Mouse (Mus musculus) megakaryocyte-erythroid progenitor cell, adult 5-6 weeks (primary cell): ENCODE data around the gene Frem1. TPM values are rescaled to one million over a fixed set of nuclear protein-coding genes. Genes with fewer than 3 reads are reported as not detected.
A peak's percentile ranks its signal among the peaks of the same experiment; 100 is the strongest.

ENCODE experiments used
- ATAC-seq: replicated peaks from 2 replicates; pipeline ENCODE4 v1.8.0; 2016; ENCODE audit warnings: mild to moderate bottlenecking, inconsistent platforms; ENCODE audit not compliant: severe bottlenecking, poor library complexity, low FRiP score, low TSS enrichment
- total RNA-seq, 2 experiments: library from RNA; stranded (forward) in 1 of 2; stranded (reverse) in 1 of 2; fragments of 200-1000, 215-1000 nt in 1 of 2; fragments of >200 nt in 1 of 2; fragmentation: Nextera tagmentation in 1 of 2; gene quantifications; 2 replicates each; pipeline ENCODE4 v1.2.3; 2014 to 2017

Gene Frem1
- total RNA-seq, 2 experiments from 2014 or later = not detected

GRCm38 (mm10) chr4:82945572-82946275 is 106.4 kb downstream of the Frem1 start:
- no peak for ATAC-seq

- ATAC-seq = no peak
Observed at GRCm38 (mm10) chr4:82940680-82941079, 111.5 kb downstream of the Frem1 start.

GRCm38 (mm10) chr4:82940248-82940647 is 111.9 kb downstream of the Frem1 start:
- 0 out of 2 replicates have a peak, but pooled peaks have one; percentile 14 for ATAC-seq

- ATAC-seq = peak; percentile 75
Observed at GRCm38 (mm10) chr4:82934308-82934707, 117.8 kb downstream of the Frem1 start.

- ATAC-seq = peak; percentile 96
Observed at GRCm38 (mm10) chr4:82933698-82934210, 118.4 kb downstream of the Frem1 start.

- ATAC-seq = no peak
Observed at GRCm38 (mm10) chr4:82930079-82930478, 122.1 kb downstream of the Frem1 start.

GRCm38 (mm10) chr4:82921962-82922361 is 130.2 kb downstream of the Frem1 start:
- ATAC-seq = no peak

- ATAC-seq = no peak
Observed at GRCm38 (mm10) chr4:82918625-82919024, 133.5 kb downstream of the Frem1 start.

- no peak for ATAC-seq
Observed at GRCm38 (mm10) chr4:82916678-82917050, 135.5 kb downstream of the Frem1 start.

GRCm38 (mm10) chr4:82916003-82916677 is 136.0 kb downstream of the Frem1 start:
- no peak for ATAC-seq

GRCm38 (mm10) chr4:82915576-82915975 is 136.6 kb downstream of the Frem1 start:
- ATAC-seq = no peak

- no peak for ATAC-seq
Observed at GRCm38 (mm10) chr4:82914601-82915143, 137.5 kb downstream of the Frem1 start.

GRCm38 (mm10) chr4:82895227-82895626 is 156.9 kb downstream of the Frem1 start:
- no peak for ATAC-seq

GRCm38 (mm10) chr4:82892247-82892646 is 159.9 kb downstream of the Frem1 start:
- no peak for ATAC-seq

- no peak for ATAC-seq
Observed at GRCm38 (mm10) chr4:82891566-82891965, 160.6 kb downstream of the Frem1 start.

GRCm38 (mm10) chr4:82891049-82891448 is 161.1 kb downstream of the Frem1 start:
- no peak for ATAC-seq

- no peak for ATAC-seq
Observed at GRCm38 (mm10) chr4:82890585-82890984, 161.6 kb downstream of the Frem1 start.

- ATAC-seq = no peak
Observed at GRCm38 (mm10) chr4:82886148-82886547, 166.0 kb downstream of the Frem1 start.

- no peak for ATAC-seq
Observed at GRCm38 (mm10) chr4:82885535-82885913, 166.6 kb downstream of the Frem1 start.

- no peak for ATAC-seq
Observed at GRCm38 (mm10) chr4:82884636-82885534, 167.3 kb downstream of the Frem1 start, which contains the start of gene Cer1. Cer1 (minus strand) TSS chr4:82885148.
